Mouse (Mus musculus) embryonic facial prominence, embryonic 13.5 days (tissue): ENCODE measurements around the gene Cfd. TPM values are rescaled to one million over a fixed set of nuclear protein-coding genes. Genes with fewer than 3 reads are reported as not detected.

Experiments
- microRNA-seq: library from miRNA; unstranded; fragments of <30 nt; microRNA quantifications from one replicate; pipeline ENCODE4, GENCODE M21; 2016
- polyA plus RNA-seq: library from polyadenylated mRNA; unstranded; fragments of >200 nt; fragmentation: Nextera tagmentation; extraction: Ambion mirVana; gene quantifications from 2 replicates; pipeline ENCODE4 v1.2.1, GENCODE M21; 2015

Cfd gene
- polyA plus RNA-seq, 1 experiment from 2014 or later, result not detected

Small RNAs within 50 kb of the gene (microRNA-seq; reads per million reads assigned to microRNA genes)
- not detected for gene Mir6910

Other genes with a start within 250 kb of the Cfd start
- gene Odf3l2, start 245.1 kb upstream of the Cfd start, polyA plus RNA-seq, result not detected in 2 replicates
- 11.3 and 11.8 TPM in 2 replicates for gene Madcam1, start 226.3 kb upstream of the Cfd start, polyA plus RNA-seq
- 58.1 and 62.1 TPM in 2 replicates for gene Tpgs1, start 221.5 kb upstream of the Cfd start, polyA plus RNA-seq
- gene Cdc34, start 208.7 kb upstream of the Cfd start, polyA plus RNA-seq, result 102 and 106 TPM in 2 replicates
- gene Gzmm, start 201.8 kb upstream of the Cfd start, polyA plus RNA-seq, result 0.81 and 0.84 TPM in 2 replicates
- 703 and 715 TPM in 2 replicates for gene Bsg, start 186.4 kb upstream of the Cfd start, polyA plus RNA-seq
- gene Hcn2, start 174.2 kb upstream of the Cfd start, polyA plus RNA-seq, result 0.10 and 0.12 TPM in 2 replicates
- gene Polrmt, start 144.3 kb upstream of the Cfd start, polyA plus RNA-seq, result 42.8 and 50.9 TPM in 2 replicates
- 0.54 and 0.80 TPM in 2 replicates for gene Fgf22, start 135.8 kb upstream of the Cfd start, polyA plus RNA-seq
- 79.2 and 96.5 TPM in 2 replicates for gene Rnf126, start 123.9 kb upstream of the Cfd start, polyA plus RNA-seq
- gene Fstl3, start 113.6 kb upstream of the Cfd start, polyA plus RNA-seq, result 7.5 and 8.3 TPM in 2 replicates
- not detected in 2 replicates for gene Prss57, start 99.9 kb upstream of the Cfd start, polyA plus RNA-seq
- gene Palm, start 97.3 kb upstream of the Cfd start, polyA plus RNA-seq, result 105 and 112 TPM in 2 replicates
- gene Misp, start 69.9 kb upstream of the Cfd start, polyA plus RNA-seq, result 2.5 and 5.2 TPM in 2 replicates
- 386 and 390 TPM in 2 replicates for gene Ptbp1, start 36.4 kb upstream of the Cfd start, polyA plus RNA-seq
- gene Prtn3, start 16.4 kb upstream of the Cfd start, polyA plus RNA-seq, result 7.3 and 8.5 TPM in 2 replicates
- gene Plppr3, start 16.2 kb upstream of the Cfd start, polyA plus RNA-seq, result 126 and 138 TPM in 2 replicates
- gene Elane, start 4.6 kb upstream of the Cfd start, polyA plus RNA-seq, result 1.9 TPM in 1 of 2 replicates, not detected in the other
- 47.6 and 49.3 TPM in 2 replicates for gene Med16, start 18.1 kb downstream of the Cfd start, polyA plus RNA-seq
- 8.1 and 29.9 TPM in 2 replicates for gene Gm26602, start 20.0 kb downstream of the Cfd start, polyA plus RNA-seq
- 0.98 and 1.3 TPM in 2 replicates for gene Kiss1r, start 26.1 kb downstream of the Cfd start, polyA plus RNA-seq
- gene R3hdm4, start 30.4 kb downstream of the Cfd start, polyA plus RNA-seq, result 190 and 206 TPM in 2 replicates
- 5.3 and 6.9 TPM in 2 replicates for gene Arid3a, start 36.2 kb downstream of the Cfd start, polyA plus RNA-seq
- 97.7 and 106 TPM in 2 replicates for gene Wdr18, start 69.3 kb downstream of the Cfd start, polyA plus RNA-seq
- gene Grin3b, start 79.9 kb downstream of the Cfd start, polyA plus RNA-seq, result 0.52 and 0.83 TPM in 2 replicates
- gene Tmem259, start 93.5 kb downstream of the Cfd start, polyA plus RNA-seq, result 15.4 and 17.0 TPM in 2 replicates
- 298 and 319 TPM in 2 replicates for gene Cnn2, start 97.7 kb downstream of the Cfd start, polyA plus RNA-seq
- gene Abca7, start 105.6 kb downstream of the Cfd start, polyA plus RNA-seq, result 2.2 and 2.6 TPM in 2 replicates
- gene Arhgap45, start 125.8 kb downstream of the Cfd start, polyA plus RNA-seq, result 3.9 and 4.6 TPM in 2 replicates
- gene Polr2e, start 148.9 kb downstream of the Cfd start, polyA plus RNA-seq, result 247 and 265 TPM in 2 replicates
- gene Gpx4, start 156.3 kb downstream of the Cfd start, polyA plus RNA-seq, result 445 and 488 TPM in 2 replicates
- gene Sbno2, start 214.7 kb downstream of the Cfd start, polyA plus RNA-seq, result 15.8 and 16.1 TPM in 2 replicates
- gene Stk11, start 224.9 kb downstream of the Cfd start, polyA plus RNA-seq, result 18.5 and 19.0 TPM in 2 replicates
- 491 and 513 TPM in 2 replicates for gene Atp5d, start 247.8 kb downstream of the Cfd start, polyA plus RNA-seq
- 6.8 and 9.8 TPM in 2 replicates for gene Cbarp, start 250.0 kb downstream of the Cfd start, polyA plus RNA-seq